Mouse (Mus musculus) right cerebral cortex, postnatal 25 days (tissue): ENCODE measurements around the gene Gramd1b.
A peak's percentile ranks its signal among the peaks of the same experiment; 100 is the strongest.

Source experiments
- DNase-seq: peaks from one replicate; pipeline ENCODE4 v3.0.0; 2022

The Gramd1b gene

DNA sequence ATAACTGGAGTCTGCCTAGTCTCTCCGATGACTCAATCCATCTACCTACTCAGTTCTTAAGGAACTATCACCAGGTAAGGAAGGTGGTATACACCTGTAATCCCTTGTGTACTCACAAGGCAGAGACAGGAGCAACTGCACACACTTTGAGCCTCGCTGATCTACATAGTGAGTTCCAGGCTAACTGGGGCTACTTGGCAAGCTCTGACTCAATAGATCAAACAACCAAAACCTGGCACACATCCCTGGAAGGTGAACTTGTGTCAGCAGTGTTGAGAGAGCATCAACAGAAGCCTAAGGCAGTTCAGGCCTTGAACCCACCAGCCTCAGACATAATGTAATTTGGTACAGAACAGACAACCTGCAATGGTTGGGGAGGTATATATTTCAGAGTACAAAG, 135.0 kb downstream of the Gramd1b start:
- no peak for DNase-seq

GRCm38 (mm10) chr9:40391852-40392695, 139.1 kb downstream of the Gramd1b start:
- peak; percentile 85 for DNase-seq

GRCm38 (mm10) chr9:40391359-40391758, 139.8 kb downstream of the Gramd1b start:
- no peak for DNase-seq

DNA sequence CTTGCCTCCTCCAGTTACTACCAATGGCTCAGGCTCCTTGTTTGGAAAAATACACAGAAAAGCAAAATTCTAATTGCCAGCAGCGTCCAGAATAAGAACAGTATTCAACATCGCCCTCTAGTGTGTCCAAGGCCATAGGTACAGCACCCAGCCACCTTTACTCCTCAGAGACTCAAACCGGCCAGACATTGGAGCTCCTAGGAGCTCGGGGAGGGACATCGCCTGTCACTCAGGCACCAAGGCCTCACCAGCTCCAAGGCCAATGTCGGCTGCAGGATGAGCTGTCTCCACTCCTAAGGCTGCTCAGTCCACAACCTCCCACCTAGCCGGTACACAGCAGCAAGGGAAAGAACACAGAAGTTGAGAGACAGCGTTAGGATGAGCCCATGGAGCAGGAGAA, 140.3 kb downstream of the Gramd1b start:
- DNase-seq = peak; percentile 46

DNA sequence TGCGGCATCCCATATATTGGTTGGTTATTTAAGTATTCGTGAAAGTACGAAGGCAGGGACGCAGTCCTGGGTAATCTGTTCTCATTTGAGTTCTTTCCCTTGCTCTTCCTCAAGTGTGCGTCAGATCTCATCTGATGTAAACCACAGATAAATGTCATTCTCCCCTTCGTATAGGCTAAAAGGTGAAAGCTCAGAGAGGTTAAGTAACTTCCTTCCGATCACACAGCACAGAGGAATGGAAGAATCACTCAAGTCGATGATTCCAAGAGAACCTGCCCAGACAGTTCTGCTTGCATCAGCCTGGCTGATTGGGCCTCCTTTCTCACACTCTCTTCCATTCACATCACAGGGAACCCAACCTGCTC, 140.8 kb downstream of the Gramd1b start:
- no peak for DNase-seq

DNA sequence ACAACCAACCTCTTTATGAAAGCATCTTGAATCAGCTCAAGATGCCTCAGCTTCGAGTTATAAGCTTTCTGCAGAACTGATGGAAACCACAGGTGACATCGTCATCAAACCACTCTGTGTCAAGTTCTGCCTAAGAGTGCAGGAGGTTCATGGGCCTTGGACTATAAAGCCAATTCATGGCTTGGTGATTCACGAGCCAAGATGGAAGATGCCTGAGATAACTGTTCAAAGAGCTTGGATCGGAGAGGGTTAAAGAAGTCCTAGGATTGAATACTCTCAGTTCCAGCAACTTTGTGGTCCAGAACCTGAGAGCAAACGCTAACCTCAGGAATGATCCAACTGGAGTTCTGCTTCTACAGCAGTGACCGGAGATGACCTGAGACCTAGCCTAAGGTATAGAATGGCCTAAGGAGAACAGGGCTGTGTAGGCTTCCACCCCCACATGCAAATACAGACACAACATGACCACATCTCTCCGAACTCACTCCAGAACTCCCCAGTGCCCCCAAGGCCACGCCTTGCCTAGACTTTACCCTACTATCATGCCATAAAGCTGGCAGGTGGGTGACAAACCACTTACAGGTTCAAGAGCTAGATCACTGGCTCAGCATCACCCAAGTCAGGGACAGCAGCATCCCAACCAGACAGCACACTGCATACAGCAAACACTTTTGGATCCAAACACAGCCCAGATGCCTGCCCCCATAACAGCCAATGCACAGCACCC, 141.4 kb downstream of the Gramd1b start:
- DNase-seq = no peak

DNA sequence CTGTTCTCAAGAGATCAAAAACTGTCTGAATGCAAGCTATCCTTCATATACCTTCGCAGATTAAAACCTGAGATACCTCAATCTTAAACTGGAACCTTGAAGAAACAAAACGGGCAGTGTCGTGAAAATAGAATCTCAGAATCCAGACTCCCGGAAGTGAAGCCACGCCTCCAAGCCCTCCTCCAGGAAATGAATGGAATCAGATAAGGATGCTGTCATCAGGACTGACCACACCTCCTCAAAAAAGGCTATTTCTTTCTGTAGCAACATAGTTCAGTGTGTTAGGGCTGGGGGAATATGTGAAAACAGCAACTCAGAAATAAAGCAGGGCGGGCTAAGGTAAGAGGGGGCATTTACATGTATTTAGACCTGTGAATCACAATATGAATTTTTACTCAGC, 142.0 kb downstream of the Gramd1b start:
- DNase-seq = no peak

- no peak for DNase-seq
These were observed 146.4 kb downstream of the Gramd1b start for GRCm38 (mm10) chr9:40384781-40385180.

DNA sequence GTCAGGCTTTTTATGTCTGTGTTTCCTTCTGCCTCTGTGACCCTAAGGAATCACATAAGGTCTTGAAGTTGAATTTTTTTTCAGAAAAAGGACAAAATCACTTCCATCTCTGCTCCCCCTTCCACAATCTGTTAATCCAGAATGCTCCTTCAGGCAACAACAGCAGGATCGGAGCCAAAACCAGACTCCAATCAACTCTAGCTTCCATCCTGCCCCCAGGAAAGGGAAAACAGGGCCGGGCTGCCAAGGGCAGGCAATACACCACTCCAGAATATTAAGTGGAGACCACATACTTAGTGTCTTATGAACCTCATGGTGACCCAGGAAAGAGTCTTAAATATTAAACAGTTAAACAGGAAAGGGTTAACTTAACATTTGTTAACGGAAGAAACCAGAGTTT, 148.7 kb downstream of the Gramd1b start:
- DNase-seq = no peak

DNA sequence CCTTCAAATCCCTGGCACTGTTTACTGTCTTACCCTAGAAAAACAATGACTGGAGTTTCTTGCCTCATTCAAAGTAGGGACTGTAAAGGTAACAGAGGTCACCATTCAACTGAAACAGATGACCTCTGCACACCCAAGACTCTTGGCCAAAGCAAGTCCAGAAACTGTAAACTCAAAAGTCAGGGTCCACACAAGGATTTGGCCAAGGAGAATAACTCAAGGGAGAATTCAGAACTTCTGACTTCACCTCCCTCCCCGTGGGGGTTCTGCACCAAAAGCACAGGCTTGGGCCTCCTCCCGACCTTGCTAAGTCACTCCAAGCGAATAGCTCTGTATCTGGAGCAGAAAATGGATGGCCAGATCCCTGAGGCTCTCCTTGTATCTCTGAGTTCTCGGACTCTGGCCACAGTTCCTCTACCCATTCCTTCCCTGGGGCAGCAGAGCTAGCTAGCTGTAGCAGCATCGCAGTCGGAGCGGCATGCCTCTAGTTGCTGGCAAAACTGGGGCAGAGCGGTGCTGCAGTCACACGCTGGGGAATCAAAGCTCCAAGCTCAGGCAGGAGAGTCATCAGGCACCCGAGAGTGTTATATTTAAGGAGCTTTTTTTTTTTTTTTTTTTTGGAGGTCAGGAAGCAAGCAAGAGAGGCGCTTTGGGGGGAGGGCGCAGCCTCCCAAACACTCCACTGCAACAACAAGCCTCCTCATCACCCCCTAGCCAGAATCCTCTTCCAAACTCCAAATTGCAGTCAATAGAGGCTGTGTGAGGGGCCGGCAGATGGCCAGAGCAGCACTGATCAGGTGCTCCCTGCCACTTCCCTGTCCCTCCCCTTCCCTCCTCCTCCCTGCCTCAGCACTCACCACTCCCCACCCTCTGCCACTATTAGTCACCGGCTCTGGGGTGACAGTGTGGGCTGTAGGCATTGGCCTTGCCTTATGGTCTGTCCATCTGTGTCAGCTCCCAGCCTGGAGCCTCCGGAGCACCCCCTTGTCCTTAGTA, 149.5 kb downstream of the Gramd1b start:
- DNase-seq = peak; percentile 66

GRCm38 (mm10) chr9:40376711-40377410, 154.3 kb downstream of the Gramd1b start:
- DNase-seq = no peak

- DNase-seq = peak; percentile 79
These were observed 155.0 kb downstream of the Gramd1b start for GRCm38 (mm10) chr9:40376139-40376541.

- DNase-seq = peak; percentile 26
These were observed 155.7 kb downstream of the Gramd1b start for GRCm38 (mm10) chr9:40375518-40375917.

DNA sequence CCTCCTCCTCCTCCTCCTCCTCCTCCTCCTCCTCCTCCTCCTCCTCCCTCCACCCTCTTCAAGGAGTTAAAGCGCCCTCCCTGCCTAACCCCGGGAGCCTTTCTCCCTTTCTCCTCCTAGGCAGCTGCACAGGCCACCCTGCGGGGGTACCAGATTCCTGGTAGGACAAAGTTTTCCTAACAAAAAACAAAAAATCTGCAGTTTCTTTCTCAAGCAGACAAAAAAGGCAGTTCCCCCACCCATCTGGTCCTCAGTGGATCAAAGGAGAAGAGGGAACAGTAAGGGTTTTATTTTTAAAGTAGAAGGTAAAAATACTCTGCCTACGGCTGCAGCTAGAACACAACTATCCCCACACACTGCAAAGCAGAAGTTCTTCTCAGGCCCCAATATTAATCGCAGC, 156.2 kb downstream of the Gramd1b start:
- DNase-seq = no peak

DNA sequence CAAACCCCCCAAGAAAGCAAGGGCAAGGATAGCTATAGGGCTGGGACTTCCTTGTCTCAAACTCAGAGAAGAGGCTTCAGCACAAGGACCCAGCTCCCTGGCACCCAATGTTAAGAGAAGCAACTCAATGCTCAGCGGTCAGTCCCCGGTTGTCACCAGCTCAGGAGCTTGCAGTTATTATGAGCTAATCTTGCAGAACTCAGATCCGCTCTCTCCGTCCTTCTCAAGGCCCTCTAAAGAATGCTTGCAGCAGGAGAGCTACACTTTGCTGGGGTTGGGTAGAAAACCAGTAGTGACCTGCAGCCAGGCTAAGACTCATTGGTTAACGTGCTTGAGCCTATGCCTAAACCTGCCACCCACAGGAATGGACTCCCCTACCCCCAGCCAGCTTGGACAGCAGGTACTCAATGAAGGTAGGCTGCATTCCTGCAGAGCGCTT, 156.6 kb downstream of the Gramd1b start:
- DNase-seq = no peak

- no peak for DNase-seq
These were observed 157.1 kb downstream of the Gramd1b start for GRCm38 (mm10) chr9:40374052-40374451.

DNA sequence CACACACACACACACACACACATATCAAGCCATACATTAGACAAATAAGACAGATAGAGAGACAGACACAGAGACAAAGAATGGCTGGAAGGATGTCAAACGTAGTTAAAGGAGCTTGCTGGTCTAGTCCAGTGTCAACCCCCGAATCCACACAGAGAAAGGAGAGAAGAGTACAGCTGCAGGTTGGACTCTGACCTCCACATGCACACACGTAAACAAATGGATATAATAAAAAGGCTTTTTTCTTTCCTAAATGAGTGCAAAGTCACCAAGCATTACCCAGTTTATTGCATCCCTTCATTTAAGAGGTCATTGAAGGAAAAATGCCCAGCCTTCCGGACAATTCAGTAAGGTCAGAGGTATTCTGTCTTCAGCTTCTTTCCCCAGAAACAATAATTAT, 161.0 kb downstream of the Gramd1b start:
- no peak for DNase-seq

GRCm38 (mm10) chr9:40366795-40367194, 164.4 kb downstream of the Gramd1b start:
- DNase-seq = no peak

DNA sequence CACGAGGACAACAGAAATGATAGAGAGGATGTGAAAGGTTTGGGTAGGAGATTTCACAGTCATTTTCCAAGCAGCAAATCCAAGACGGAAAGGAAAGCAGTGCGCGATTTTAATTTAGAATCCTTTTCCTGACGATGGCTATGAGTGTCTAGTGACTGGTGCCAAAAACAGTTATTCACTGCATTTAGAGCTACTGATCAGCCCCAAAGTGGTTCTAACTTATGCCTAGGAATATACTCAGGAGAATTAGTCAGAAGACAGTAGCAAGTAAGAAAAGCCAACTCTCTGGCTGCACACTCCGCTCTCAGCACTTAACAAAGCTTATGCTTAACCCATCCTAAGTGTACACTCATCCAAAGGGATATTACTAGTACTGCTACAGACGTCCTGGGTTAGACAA, 166.9 kb downstream of the Gramd1b start:
- no peak for DNase-seq

DNA sequence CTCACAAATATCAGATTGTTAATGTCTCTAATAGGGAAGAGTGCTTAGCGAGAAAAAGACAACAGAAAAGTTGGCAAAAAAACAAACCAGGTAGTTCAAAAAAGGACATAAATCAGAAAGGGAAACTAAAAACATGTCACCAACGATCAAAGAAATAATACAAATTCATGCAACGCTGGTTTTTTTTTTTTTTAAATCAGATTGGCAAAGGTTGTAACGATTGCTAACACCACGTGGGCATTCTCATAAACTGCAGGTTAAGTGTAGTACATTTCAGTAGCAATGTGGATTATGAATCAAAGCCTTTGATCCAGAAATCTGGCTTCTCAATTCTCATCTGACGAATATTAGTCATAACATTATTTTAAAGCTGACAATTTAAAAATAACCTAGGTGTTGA, 169.2 kb downstream of the Gramd1b start:
- DNase-seq = no peak

- DNase-seq = no peak
These were observed 172.7 kb downstream of the Gramd1b start for GRCm38 (mm10) chr9:40358408-40358896.

- no peak for DNase-seq
These were observed 174.3 kb downstream of the Gramd1b start for GRCm38 (mm10) chr9:40356768-40357446.
